Mouse (Mus musculus): ENCODE data around the gene Nrxn3.

Nrxn3 gene

DNA sequence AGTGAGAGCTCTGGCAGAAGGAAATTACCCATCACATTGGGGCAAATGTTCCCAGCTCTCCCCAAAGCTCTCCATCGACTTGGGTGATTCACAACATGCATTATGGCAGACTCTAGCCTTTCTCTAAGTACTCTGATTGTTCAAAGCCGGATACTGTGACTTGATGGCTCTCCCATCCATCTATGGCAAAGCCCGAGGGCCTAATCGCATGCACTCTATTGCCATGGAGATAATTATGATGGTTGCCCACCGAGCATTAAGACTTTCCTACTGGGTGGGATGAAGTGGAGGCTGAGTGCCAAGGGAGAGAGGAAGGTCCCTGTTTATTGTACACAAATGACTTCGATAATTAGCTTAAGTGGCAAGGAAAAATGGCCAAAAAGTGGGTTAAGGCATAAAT is 793.4 kb downstream of the Nrxn3 start:
- DNase-seq (ENCODE audit: low spot score in 2 of 2) = no peak

DNA sequence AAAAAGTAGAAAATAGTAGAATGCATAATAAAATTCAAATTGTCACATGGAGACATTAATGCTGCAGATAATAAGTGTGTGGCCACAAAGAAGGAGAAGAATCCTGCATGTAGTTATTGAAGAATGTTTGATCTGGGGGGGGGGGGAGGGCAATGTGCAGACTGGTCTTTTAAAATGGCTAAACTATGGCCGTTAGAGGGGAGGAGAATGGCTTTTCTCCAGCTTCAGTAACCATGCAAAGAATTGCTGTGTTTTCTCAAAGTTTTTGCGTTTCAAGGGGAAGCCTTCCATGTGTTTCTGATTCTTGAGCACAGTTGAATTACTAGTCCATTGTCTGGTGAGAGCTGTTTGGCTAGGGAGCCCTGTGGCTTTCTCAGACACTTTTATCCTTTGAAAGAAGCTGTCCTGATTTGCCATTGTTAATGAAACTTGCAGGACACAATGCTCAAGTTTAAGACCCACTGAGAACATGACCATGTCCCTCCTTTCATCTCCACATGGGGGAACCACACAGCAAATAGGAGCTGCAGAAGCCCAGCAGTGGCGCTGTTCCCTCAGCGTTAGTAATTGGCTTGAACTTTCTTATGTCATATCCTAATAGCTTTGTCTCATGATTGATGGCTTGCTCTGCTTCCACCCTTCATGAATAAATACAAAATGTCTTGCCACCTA is 808.1 kb downstream of the Nrxn3 start:
- no peak for DNase-seq (ENCODE audit: low spot score in 2 of 2)

DNA sequence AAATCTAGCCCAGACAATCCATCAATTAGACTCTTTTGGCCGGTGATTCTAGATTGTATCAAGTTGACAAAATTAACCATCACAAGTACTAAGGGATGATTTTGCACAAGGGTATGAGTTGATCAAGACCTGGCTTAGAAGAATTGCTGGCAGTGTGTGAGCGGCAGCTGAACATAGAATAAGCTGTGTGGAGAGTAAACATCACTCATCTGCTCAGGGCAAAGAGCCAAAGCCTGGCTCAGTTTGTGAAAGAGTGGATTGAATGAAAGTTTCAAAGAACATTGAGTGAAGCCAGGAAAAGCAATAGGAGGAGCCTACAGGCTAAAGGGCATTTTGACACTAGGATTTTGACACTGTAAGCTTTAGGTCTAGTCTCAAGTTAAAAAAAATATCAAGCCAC is 828.6 kb downstream of the Nrxn3 start:
- DNase-seq (ENCODE audit: low spot score in 2 of 2) = no peak

DNA sequence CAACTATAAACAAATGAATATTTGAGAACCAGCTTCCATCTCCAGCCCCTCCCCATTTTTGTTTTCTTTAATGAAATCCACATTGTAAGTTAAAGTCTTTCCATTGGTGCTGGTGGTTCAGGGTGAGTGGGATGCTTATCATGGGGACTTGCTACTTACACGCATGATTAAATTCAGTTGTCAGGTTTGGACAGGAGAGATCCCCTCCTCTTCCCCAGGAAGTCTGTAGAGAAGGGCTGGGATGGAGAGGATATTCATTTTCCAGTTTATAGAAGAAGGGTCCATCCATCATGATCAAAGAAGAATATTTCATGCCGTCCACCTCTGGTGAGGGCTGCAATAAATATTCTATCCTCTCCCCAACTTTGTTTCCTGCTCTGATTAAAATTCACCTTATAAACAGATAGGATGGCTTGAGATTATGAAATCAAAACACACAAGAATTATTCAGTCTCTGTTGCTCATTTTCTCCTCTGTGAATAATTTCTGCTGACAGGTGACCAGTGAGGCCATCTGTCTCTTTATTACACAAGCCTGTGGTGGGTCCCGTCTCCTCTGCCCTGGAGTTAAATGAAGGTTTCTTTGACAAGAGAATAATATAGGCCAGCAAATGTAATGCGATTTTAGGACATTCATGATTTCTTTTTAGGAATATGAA is 830.7 kb downstream of the Nrxn3 start:
- DNase-seq (ENCODE audit: low spot score in 2 of 2) = no peak

DNA sequence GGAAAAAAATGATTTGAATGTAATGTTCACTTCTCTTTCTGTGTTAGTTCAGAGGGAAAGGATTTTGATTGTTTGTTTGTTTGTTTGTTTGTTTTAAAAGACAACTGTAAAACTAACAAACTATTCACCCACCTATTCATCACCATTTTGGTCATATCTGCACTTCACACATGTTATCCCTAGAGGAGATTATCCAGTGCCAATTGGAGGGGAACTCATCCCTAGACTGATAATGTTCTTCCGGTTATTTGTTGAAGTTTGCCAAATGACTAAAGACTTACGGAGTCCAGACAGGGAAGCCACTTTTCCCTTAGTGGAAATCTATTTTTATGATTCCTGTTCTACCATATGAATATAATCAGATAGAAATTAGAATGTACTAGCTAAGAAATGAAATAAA is 831.5 kb downstream of the Nrxn3 start:
- DNase-seq (ENCODE audit: low spot score in 2 of 2) = no peak

DNA sequence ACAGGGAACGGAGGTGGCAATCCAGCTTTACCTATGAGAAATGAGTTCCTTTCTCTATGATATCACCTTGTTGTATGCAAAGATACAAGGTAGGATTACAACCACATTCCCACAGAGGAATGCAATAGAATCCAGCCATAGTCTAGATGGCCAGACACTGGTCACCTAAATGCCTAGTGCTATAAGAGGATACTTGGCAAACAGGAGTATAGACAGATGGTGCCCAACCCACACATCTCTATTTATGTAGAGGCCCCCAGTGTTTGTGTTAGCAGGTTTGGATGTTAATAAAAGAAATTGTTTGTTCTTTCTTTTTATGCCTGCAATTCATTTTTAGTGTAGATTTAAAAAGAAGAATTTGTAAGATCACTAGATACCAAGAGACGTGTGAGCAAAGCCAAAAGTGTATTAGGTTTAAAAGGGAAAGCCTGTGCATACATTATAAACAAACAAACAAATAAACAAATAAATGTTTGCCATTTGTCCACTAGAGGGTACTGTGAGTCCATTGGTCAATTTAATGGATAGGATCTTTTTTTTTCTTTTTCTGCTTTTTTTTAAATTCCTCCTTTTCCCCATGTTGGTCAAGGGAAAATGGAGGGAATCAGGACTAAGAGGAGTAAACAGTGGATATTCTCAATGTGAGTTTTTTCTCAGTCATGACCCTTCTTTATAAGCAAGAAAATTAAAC is 832.2 kb downstream of the Nrxn3 start:
- no peak for DNase-seq (ENCODE audit: low spot score in 2 of 2)

DNA sequence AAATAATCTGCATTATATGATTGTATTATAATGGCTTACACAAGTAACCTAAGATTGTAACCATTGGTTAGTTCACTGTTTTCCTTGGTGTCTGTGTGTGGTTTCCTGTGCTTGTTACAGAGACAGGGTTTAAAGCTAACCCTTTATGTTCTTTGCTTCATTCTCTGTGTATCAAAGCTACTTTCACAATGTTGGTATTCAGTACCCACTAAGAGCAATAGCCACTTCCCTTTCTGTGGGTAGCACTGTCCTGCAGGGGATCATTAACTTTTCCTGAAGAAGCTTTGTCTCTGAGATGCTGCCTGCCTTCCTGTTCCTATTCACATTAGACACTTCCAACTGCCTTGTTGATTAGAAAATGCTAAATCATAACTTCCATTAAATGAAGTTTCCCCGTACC is 836.2 kb downstream of the Nrxn3 start:
- DNase-seq (ENCODE audit: low spot score in 2 of 2) = no peak

DNA sequence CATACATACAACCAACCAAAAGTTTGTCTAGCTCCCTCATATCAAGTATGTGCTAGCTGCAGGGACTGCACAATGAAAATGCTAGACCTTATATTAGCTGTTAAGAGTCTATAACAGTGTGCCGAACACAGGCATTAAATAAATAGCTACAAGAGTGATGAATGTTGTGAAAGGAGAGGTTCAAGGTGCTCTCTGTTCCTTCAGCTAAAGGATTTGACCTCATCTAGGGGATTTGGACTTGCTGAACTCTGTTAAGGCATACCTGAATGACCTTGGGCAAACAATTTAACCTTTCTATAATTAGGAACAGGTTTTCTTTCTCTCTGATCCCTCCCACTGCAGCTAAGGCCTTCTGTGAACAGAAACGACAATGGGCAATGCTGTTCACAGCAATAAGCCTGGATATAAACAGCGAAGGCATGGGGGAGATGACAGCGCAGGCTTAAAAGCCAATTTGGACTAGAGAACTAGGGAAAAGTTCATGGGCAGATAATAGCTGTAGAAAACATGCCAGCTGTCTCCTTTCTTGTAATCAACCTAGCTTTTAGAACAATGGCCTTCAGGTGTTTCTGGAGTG is 839.4 kb downstream of the Nrxn3 start:
- no peak for DNase-seq (ENCODE audit: low spot score in 2 of 2)

DNA sequence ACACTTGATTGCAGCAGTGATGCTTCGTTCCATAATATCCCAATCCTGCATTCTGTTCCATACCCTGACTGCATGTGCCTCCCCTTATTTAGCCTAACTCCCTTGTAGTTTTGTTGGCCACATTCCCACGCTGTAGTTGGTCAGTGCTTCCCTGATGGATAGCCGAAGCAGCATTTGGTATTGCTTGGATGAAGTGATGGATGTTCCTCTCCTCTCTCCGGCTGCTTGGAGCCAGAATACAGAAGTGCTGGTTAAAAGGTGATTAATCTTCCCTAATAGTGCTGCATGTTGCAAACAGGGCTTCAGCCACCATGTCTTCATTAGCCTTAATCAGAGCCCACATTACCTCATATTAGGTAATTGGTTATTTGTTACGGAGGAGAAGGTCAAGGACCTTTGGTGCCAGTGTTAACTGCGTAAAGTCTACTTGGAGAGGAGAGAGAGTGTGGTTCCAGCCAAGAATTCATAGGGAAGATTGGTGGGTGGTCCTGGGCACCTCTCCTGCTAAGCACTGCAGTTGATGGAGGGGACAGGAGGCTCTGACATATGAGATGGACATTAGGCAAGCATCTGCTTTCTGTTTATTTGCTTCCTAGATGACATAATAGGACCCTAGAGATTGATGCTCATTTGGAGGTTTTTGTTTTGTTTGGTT is 846.2 kb downstream of the Nrxn3 start:
- DNase-seq (ENCODE audit: low spot score in 2 of 2) = no peak

DNA sequence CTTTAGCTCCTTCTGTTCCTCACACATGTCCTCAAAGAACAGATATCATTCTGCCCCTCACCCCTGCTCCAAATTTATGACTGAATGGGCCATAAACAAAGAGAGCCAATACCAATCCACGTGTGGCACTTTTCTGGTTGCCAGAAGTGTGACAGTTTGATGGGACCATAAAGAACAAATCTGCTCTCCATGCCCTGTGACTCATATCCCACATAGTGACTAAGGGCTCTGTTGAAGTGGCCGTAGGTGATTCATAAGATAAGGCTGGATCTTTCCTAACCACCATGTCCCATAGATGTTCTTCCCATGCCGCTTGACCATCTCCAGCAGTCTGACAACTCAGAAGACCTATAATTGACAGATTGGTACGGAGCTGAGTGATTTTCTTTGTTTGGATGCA is 869.8 kb downstream of the Nrxn3 start:
- no peak for DNase-seq (ENCODE audit: low spot score in 2 of 2)

DNA sequence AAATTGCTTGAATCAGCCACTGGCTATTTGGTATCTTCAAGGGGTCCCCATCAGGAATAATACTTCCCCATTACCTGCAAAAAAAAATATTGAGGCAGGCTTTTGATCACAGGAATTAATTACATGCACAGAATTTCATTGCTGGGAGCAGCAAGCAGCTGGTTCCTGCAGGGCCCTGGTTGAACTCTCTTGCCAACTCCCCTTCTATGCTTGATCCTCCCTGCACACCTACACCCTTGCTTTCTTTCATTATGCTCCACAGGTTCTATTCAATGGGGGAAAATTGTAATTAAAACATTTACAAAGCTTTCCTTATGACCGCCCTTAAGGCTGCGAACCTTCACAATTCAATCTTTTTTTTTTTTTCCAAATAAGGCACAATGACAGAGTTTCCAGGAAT is 891.0 kb downstream of the Nrxn3 start:
- DNase-seq (ENCODE audit: low spot score in 2 of 2) = no peak

DNA sequence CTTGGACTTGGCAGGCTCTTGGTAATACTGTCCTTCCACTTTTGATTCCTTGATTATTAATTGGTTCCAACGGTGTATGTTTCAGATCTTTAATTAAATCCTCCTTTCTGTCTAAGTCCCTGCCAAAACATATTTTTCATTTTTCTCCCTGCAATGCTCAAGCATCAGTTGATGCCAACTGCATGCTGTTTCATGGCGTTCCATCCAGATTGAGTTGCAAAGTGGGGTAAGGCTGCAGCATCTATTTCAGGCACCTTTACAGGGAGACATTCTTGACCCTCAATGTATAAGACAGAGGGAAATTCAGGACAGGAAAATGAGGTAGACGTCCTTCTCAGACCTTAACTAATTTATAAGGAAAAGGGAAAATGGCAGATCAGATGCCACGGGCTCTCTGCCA is 903.1 kb downstream of the Nrxn3 start:
- no peak for DNase-seq (ENCODE audit: low spot score in 2 of 2)

DNA sequence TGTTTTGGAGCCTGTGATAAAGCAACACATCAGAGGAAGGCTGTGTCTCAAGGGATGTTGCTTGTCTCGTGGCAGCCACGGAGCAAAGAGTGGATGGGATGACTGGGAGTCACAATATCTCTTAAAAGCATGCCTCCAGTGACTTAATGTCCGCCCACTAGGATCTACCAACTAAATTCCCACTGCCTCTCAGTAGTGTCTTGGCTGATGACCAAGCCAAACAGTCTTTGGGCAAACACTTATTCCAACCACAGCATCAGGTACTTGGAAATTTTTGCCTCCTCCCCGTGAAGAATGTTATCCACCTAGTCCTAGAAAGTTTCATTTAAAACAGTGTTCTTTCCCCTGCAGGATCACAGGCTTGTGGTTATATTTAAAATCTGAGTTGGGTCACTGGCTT is 917.4 kb downstream of the Nrxn3 start:
- DNase-seq (ENCODE audit: low spot score in 2 of 2) = no peak

DNA sequence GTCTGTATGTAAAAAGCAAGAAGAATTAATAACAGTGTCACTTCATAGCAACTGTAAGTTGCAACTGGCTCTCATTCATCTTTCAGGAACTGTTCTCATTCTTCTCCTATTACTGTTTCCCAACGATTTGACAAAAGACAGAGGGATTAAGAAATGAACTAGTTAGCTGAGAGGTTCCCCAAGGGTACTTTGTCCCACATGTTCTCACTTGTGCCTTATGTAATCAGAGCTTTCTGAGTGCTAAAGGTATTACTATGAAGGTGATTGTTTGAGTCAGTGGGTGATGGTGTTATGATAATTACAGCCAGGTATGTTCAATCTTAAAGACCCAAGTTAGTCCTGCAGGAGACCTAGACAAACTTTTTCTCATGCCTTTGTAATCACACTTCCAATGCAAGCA is 918.8 kb downstream of the Nrxn3 start:
- DNase-seq (ENCODE audit: low spot score in 2 of 2) = no peak

DNA sequence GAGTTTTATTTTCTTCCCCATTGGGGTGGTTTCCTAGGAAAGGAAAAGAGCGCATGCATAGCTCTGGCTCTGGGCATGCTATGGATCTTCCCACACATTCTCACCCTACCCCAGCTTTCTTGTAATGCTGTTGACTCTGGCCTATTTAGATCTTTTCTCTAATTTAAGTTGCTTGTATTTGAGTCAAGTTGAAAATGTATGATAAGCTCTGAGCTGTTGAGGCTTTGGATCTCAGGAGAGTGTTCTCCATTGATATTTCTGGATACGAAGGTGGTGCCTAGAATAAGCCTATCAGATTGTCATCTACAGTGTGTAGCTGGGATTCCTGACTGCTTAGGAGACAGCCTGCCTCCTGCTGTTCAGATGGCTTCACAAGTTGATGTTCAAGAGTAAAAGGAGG is 930.5 kb downstream of the Nrxn3 start:
- DNase-seq (ENCODE audit: low spot score in 2 of 2) = no peak

DNA sequence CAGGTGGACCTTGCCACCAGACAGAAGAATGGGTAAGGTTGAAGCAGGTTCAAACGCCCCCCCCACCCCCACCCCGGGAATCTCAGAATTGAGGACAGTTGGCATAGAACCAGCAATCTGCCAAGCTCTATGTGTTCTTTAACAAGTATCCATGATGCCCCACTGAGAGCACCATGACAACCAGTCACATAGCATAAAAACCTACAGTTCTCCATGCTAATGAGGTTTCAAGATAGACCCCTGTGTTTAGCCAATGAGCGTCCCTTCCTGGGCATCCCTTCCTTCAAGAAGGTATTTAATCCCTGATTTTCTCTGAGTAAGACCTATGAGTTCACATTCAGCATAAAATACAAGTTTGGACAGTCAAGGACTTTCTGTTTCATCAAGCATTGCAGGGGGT is 938.5 kb downstream of the Nrxn3 start:
- no peak for DNase-seq (ENCODE audit: low spot score in 2 of 2)

DNA sequence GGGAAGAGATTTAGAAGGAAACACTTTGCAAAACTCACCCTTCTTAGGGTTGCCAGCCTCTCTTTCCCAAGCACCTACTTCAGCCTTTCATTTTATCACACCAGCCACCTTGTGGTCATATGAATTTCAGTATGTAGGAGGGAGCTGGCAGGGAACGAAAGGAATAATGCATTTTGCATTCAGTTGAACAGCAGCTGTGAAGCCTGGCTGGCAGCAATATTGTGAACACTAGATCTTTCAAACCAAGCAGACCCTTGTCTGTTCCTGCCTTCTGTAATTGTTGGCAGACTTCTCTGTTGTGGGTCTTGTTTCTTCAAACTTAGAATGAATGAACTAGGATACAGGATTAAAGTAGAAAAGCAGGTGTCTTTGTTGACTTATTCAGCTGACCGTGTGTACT is 946.2 kb downstream of the Nrxn3 start:
- no peak for DNase-seq (ENCODE audit: low spot score in 2 of 2)

DNA sequence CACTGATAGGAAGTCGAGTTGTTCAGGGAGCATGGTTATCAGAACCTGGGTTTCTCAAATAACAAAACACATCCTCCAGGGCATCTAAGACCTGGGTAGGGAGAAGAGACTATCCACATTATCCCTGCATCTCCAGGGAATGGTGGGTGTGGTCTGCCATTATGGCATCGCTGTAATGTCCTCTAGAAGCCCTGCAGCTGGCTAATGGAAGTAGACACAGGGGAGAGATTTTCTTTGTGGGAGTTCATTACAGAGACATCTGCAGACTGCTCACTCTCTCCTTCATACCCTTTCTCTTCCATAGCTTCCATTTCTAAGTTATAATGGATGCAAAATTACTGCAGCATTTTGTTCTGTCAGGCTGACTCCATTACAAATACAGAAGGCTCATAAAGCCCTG is 950.1 kb downstream of the Nrxn3 start:
- DNase-seq (ENCODE audit: low spot score in 2 of 2) = no peak

DNA sequence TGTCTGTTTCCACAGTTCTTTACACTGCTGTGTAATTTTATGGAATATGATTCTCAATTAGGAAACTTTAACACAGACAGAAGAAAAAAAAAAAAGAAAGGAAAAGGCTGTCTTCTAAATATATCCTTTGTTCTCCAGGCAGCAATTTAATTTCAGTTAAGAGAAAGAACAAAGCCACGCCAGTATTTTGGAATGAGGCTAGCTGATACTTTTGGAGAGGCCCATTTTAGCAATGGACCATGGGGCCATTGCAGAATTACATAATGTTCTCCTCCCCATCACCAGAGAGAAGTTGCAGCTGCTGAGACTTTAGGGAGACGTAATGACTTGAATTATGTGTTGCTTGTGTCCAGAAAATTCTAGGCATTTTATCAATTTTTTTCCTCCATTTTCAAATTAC is 963.0 kb downstream of the Nrxn3 start:
- no peak for DNase-seq (ENCODE audit: low spot score in 2 of 2)

DNA sequence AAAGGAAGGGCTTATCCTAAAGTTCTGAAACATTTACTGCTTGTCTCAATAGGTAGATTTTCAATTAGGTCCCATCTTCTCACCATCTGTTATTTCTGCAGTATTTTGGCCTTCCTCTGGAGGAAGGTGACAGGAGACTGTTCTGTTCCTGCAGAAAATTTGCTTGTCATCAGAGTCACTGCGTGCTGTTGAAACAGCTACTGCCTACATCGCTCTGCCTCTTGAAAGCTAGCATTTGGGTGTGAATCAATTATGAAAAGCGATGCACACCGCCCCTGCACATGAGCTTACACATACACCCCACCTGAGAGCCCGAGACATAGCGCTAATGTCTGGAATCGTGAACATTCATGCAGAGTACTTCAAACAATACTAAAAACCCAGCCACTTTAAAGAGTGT is 966.4 kb downstream of the Nrxn3 start:
- DNase-seq (ENCODE audit: low spot score in 2 of 2) = no peak

DNA sequence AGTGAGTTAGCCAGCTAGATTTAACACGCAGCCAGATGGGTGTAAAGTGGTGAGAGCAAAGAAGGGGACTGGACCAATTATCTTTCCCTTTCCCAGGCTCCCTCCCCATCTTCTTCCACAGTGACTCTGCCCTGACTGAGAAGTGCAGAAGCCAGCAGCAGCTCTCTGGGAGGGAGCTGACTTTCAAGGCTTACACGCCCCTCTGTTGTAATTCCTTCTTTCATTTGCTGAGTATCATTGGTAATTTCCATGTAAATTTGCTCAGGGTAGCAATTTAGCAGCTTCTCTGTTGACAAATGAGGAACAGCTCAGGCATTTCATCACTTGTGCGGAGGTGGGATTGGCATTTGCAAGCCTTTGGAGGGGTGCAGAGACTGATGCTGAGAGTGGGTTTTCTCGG is 976.8 kb downstream of the Nrxn3 start:
- DNase-seq (ENCODE audit: low spot score in 2 of 2) = no peak

DNA sequence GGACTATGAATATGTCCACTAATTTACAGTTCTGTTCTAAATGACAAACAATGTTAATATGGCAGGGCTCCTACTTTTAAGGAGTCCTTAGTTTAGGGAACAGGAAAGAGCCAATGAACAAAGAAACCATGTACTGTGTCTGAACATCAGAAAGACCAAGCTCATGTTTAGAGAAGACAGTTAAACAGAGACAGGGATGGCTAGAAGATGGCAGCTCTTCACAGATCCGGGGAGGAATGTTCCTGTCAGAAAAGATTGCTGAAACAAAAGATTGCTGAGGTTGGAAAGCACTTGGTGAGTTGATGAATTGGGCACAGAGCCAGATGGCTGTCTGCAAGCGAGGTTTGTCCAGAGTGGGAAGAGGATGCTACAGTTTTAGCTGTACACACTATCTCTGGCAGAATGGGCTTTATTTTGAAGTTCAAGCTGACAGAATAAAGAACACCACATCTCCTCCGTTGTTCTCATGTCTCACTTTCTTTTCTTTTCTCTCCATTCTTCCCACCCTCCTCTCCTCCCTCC is 978.3 kb downstream of the Nrxn3 start:
- no peak for DNase-seq (ENCODE audit: low spot score in 2 of 2)
